Mouse (Mus musculus) stomach, postnatal 0 days (tissue): ENCODE results near the gene Ces3a.

Source experiments
- CTCF ChIP-seq: IDR thresholded peaks from 2 replicates; pipeline ENCODE4 v1.5.1; 2016; ENCODE audit warnings: antibody characterized with exemption, low read depth, mild to moderate bottlenecking, moderate library complexity
- EP300 ChIP-seq: optimal IDR thresholded peaks from 2 replicates; pipeline ENCODE3; 2016; ENCODE audit warnings: antibody characterized with exemption

- TF ChIP-seq CTCF (no peak), EP300 (no peak)
Measured at GRCm38 (mm10) chr8:105043510-105043909, 4.9 kb upstream of the Ces3a start.
